Mouse (Mus musculus): ENCODE results near the gene Thsd7a.

The Thsd7a gene

GRCm38 (mm10) chr6:12748787-12749530, at the start of gene Thsd7a:
TSS of gene Thsd7a (minus strand) at chr6:12749410.
- DNase-seq (ENCODE audit: low spot score), result no peak

DNA sequence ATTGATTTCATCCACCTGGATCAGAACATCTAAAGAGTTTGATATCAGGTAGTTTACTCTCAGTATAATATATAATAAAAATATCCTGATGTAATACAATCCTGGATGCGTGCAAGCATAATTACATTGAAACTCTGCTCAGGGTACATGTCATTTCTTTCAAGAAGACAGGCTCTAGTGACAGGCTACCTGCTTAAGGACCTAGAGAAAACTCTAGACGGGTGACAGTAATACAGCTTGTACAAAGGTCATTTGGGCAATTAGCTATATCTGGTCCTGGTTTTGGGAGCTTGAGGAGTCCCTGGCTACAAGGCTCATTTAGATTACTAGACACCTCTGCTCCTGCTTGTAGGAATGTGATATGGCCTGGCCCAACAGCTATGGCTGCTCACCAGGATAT, 37.9 kb upstream of the Thsd7a start:
- DNase-seq (ENCODE audit: low spot score), result no peak

DNA sequence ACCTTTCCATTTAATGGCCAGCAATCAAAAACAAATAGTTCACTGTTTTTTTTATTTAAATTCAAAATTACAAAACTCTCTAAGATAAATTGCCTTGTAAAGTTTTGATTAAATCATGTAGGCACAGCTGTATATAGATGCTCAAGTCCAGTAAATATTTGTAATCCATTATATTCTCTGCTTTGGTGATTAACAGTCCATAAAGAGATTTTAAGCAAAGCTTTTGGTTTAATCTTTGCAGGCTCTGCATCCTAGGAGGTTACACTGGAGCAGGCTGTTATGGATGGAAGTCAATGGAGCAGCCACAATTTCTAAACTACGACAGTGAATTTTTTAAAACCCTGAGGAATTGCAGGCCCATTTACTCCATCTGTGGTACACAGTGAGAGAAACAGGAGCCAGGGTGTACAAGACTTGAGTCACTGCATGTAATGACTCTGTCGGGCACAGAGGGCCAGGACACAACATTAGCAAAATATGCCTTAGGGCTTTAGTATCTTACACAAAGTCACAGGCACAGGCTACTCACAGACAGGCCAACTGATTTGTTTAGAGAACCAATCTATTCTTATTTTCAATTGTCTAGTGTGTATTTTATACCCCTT, 37.3 kb upstream of the Thsd7a start:
- DNase-seq (ENCODE audit: low spot score), result no peak

- no peak for DNase-seq (ENCODE audit: low spot score)
These were observed 35.9 kb upstream of the Thsd7a start for GRCm38 (mm10) chr6:12784918-12785618.

- no peak for DNase-seq (ENCODE audit: low spot score)
These were observed 23.6 kb upstream of the Thsd7a start for GRCm38 (mm10) chr6:12772799-12773198.

GRCm38 (mm10) chr6:12765191-12765590, 16.0 kb upstream of the Thsd7a start:
- DNase-seq (ENCODE audit: low spot score), result no peak

GRCm38 (mm10) chr6:12764606-12765005, 15.4 kb upstream of the Thsd7a start:
- DNase-seq (ENCODE audit: low spot score), result no peak

- DNase-seq (ENCODE audit: low spot score), result no peak
These were observed 14.6 kb upstream of the Thsd7a start for GRCm38 (mm10) chr6:12763816-12764215.

- DNase-seq (ENCODE audit: low spot score), result no peak
These were observed 10.4 kb upstream of the Thsd7a start for GRCm38 (mm10) chr6:12759328-12760193.

GRCm38 (mm10) chr6:12752297-12752696, 3.1 kb upstream of the Thsd7a start:
- no peak for DNase-seq (ENCODE audit: low spot score)

- no peak for DNase-seq (ENCODE audit: low spot score)
These were observed 1.2 kb upstream of the Thsd7a start for GRCm38 (mm10) chr6:12750441-12750840.

DNA sequence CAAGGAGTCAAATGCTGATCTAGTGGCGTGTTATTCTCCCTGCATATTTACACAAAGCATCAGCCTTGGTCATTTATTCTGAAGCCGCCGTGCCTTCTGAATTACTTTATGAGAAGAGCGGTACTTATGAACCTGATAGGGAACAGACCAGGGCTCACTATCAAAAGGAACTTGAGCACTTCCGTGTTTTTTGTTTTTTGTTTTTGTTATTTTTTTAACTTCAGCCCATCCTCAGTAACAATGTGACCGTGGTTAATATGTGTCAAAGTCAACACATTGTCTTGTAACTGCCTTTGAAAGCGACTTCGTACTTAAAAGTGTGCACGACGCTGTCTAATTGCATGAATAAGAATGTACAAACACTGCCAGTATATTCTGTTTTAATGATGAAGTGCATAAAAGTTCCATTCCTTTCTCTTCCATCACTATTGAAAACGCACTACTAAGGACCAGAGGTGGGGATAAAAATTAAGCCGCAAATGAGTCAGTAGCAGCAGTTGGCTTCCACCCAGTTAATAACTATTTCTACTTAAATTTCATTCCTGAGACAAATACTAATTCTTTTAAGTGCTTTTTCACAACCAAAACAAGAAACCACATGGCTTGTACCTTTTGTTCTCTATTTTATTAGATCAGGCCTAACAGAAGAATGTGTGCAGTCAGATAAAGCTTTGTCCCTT, 461 bp upstream of the Thsd7a start:
- DNase-seq (ENCODE audit: low spot score), result no peak

- no peak for DNase-seq (ENCODE audit: low spot score)
These were observed 790 bp downstream of the Thsd7a start for GRCm38 (mm10) chr6:12748454-12748786.

DNA sequence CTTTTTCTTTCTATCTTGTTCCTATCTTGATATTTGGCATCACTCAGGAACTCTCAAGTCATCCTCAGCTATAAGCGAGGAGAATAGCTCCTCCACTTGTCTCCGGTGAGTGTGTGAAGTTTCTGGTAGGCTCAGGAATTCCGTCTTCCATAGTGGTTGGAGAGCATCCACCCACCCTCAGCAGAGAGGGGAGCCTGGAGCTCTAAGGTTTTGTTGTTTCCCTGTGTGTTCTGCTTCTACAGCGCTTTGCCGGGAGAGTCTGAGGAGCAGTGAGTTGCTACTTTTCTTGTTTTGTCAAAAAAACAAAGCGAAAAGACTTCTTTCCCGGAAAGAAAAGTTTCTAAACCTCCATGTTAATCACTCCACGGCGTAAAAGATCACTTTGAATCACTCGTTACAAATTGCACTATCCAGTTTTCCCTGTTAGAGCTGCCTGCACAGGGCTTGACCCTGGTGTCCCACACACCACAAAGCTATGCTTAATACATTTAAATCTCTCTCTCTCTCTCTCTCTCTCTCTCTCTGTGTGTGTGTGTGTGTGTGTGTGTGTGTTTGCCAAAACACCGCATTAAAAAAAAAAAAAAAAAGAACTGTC, 1.3 kb downstream of the Thsd7a start:
- DNase-seq (ENCODE audit: low spot score), result no peak

DNA sequence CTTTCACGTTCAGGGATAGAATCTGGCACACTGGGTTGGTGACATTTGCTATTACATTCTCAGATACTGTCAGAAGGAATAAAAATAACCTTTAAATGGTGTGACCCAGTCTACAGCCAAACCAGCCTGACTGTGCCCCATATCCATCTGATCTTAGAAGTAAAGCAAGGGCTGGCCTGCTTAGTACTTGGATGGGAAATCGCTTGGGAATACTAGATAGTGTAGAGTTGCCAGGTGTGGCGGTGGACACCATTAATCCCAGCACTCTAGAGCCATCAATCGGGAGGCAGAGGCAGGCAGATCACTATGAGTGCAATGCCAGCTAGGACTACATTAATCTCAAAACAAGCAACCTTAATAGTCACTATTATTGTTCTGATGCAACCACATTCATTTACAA, 6.4 kb downstream of the Thsd7a start:
- DNase-seq (ENCODE audit: low spot score), result no peak

DNA sequence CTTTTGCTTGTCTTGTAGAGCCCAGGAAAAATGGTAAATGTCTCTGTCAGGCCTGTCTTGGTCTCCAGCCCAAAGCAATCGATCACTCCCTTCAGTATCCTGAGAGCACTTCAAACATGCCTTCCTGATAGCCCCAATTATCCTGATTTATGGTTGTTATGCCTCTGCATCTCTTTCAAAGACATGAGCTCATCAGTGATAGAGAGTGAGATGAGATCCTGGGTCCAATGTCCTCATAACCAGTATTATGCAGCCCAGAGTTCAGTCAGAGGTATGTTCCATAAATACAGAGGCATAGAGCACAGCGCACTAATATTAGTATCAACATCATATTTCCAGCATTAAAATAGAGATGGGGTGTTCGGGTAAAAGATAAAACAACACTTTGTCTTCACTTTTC, 15.3 kb downstream of the Thsd7a start:
- DNase-seq (ENCODE audit: low spot score), result no peak

GRCm38 (mm10) chr6:12716071-12716470, 33.1 kb downstream of the Thsd7a start:
- DNase-seq (ENCODE audit: low spot score), result no peak

GRCm38 (mm10) chr6:12712581-12712980, 36.6 kb downstream of the Thsd7a start:
- no peak for DNase-seq (ENCODE audit: low spot score)

DNA sequence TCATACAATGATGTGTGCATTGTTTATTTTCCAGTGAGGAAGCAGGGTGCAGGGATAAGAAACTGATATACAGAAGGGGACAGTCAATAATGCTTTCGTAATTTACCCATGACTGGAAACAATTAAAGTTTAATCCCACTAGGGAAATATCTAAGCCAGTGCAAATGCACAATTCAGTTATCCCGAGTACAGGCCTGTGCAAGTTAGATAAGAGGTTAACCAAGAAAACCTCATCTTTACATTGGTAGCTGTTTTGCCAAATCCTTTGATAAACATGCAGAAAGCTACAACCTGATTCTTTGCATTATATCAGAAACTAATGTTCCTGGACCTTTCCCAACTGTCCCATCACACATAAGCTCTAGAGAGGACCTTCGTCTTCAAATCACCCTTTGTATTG, 46.3 kb downstream of the Thsd7a start:
- no peak for DNase-seq (ENCODE audit: low spot score)

DNA sequence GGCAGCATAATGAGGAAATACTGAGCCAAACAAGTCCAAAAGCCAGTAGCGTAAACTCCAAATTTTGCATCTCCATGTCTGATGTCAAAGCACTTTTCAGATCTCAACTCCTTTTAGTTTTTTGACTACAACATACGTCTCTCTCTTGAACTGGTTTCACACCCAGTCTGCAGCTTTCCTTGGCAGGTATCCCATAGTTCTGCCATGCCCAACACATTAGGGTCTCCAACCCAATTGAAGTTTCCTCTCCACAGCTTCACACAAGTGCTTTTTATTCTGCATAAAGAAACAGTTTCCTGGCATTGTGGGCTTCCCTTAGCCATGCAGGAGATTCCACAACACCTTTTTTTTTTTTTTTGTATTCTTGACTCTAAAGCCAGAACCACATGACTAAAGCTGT, 50.1 kb downstream of the Thsd7a start:
- no peak for DNase-seq (ENCODE audit: low spot score)

GRCm38 (mm10) chr6:12693689-12694088, 55.5 kb downstream of the Thsd7a start:
- DNase-seq (ENCODE audit: low spot score), result no peak

All from spleen, adult 12 weeks (tissue).